Mouse (Mus musculus) ES-E14 (cell line): Measurements from ENCODE around the gene Gba2.

Experiments used
- CHD2 ChIP-seq: IDR thresholded peaks from 2 replicates; pipeline ENCODE4 v1.6.1; 2014; ENCODE audit warnings: mild to moderate bottlenecking, low read depth, low read length, inconsistent platforms
- HCFC1 ChIP-seq: IDR thresholded peaks from 2 replicates; pipeline ENCODE4 v1.6.1; 2012; ENCODE audit warnings: low read length, inconsistent platforms, borderline replicate concordance; ENCODE audit not compliant: insufficient read depth
- MAFK ChIP-seq: IDR thresholded peaks from 2 replicates; pipeline ENCODE4 v1.6.1; 2014; ENCODE audit warnings: mild to moderate bottlenecking, low read depth, low read length, inconsistent platforms; ENCODE audit not compliant: insufficient read depth
- ZC3H11A ChIP-seq: IDR thresholded peaks from 2 replicates; pipeline ENCODE4 v1.6.1; 2012; ENCODE audit warnings: low read depth, mild to moderate bottlenecking, inconsistent platforms, low read length, borderline replicate concordance

- no peak for TF ChIP-seq HCFC1
- no peak for TF ChIP-seq ZC3H11A
- TF ChIP-seq MAFK, result no peak
- no peak for TF ChIP-seq CHD2
Observed at GRCm38 (mm10) chr4:43575356-43575755, 3.3 kb downstream of the Gba2 start.
